Mouse (Mus musculus) lung, adult 18-20 months (tissue): ENCODE results near the gene Slc35a3.
"Not testable (repeated sequence)": the region's sequence is repeated elsewhere in the genome, so short reads cannot be mapped to it uniquely, and the experiment has no call there.

Experiments used
- DNase-seq, 2 experiments: peaks; one replicate each; pipeline ENCODE4 v3.0.0; 2022; ENCODE audit warnings: mixed read lengths in 2 of 2

The Slc35a3 gene

GRCm38 (mm10) chr3:116712436-116712881 is at the start of gene Slc35a3:
Gene Slc35a3 (minus strand): TSS chr3:116712831.
- no peak for DNase-seq

- no peak for DNase-seq
Observed at GRCm38 (mm10) chr3:116752818-116753217, 40.2 kb upstream of the Slc35a3 start.

- DNase-seq: peak; percentile 20 to 53
Observed at GRCm38 (mm10) chr3:116751191-116751860, 38.7 kb upstream of the Slc35a3 start.

- DNase-seq: peak; percentile 7 to 30
Observed at GRCm38 (mm10) chr3:116748391-116749170, 36.0 kb upstream of the Slc35a3 start.

- DNase-seq: not testable (repeated sequence)
Observed at GRCm38 (mm10) chr3:116747648-116748047, 35.0 kb upstream of the Slc35a3 start.

- no peak for DNase-seq
Observed at GRCm38 (mm10) chr3:116740963-116741362, 28.3 kb upstream of the Slc35a3 start.

GRCm38 (mm10) chr3:116740106-116740505 is 27.5 kb upstream of the Slc35a3 start:
- DNase-seq: no peak

- DNase-seq: peak; percentile 39 to 56
Observed at GRCm38 (mm10) chr3:116737326-116737731, 24.7 kb upstream of the Slc35a3 start.

GRCm38 (mm10) chr3:116729483-116730174 is 17.0 kb upstream of the Slc35a3 start:
- no peak for DNase-seq

GRCm38 (mm10) chr3:116726807-116727206 is 14.2 kb upstream of the Slc35a3 start:
- no peak for DNase-seq

- no peak for DNase-seq
Observed at GRCm38 (mm10) chr3:116723496-116724481, 11.2 kb upstream of the Slc35a3 start.

- peak in 1 of 2 experiments; percentile 35 for DNase-seq
Observed at GRCm38 (mm10) chr3:116722980-116723379, 10.3 kb upstream of the Slc35a3 start.

- no peak for DNase-seq
Observed at GRCm38 (mm10) chr3:116718951-116719350, 6.3 kb upstream of the Slc35a3 start.

- DNase-seq: no peak
Observed at GRCm38 (mm10) chr3:116713031-116713430, 400 bp upstream of the Slc35a3 start.

GRCm38 (mm10) chr3:116711624-116712435 is 801 bp downstream of the Slc35a3 start:
- DNase-seq: peak; percentile 76

GRCm38 (mm10) chr3:116710941-116711340 is 1.7 kb downstream of the Slc35a3 start:
- no peak for DNase-seq

GRCm38 (mm10) chr3:116705637-116706204 is 6.9 kb downstream of the Slc35a3 start:
- no peak for DNase-seq

- DNase-seq: no peak
Observed at GRCm38 (mm10) chr3:116703835-116704234, 8.8 kb downstream of the Slc35a3 start.

GRCm38 (mm10) chr3:116702647-116703272 is 9.9 kb downstream of the Slc35a3 start:
- DNase-seq: no peak

- no peak for DNase-seq
Observed at GRCm38 (mm10) chr3:116701601-116702000, 11.0 kb downstream of the Slc35a3 start.
